Mouse (Mus musculus): ENCODE measurements around the gene Gm28038. TPM values are rescaled to one million over a fixed set of nuclear protein-coding genes. Genes with fewer than 3 reads are reported as not detected.

Gm28038 gene
- total RNA-seq (2021), result 1 to 10 TPM in 1 of 2 experiments, not detected in 1; 4.6 TPM

- no peak for DNase-seq
Observed at GRCm38 (mm10) chr2:30280743-30281142, at the start of gene Gm28038. Gene Gm28038, plus strand, starts transcription at chr2:30281043.

- no peak for DNase-seq
Observed at GRCm38 (mm10) chr2:30235593-30235992, 45.2 kb upstream of the Gm28038 start.

GRCm38 (mm10) chr2:30236426-30237198, 44.2 kb upstream of the Gm28038 start:
- no peak for DNase-seq

GRCm38 (mm10) chr2:30237199-30237880, 43.5 kb upstream of the Gm28038 start, which contains the start of gene Lrrc8a:
Gene Lrrc8a, plus strand, starts transcription at chr2:30237715.
- peak; percentile 100 for DNase-seq

- peak; percentile 82 for DNase-seq
Observed at GRCm38 (mm10) chr2:30237881-30238280, 43.0 kb upstream of the Gm28038 start.

GRCm38 (mm10) chr2:30238906-30239465, 41.9 kb upstream of the Gm28038 start:
- no peak for DNase-seq

- DNase-seq, result peak; percentile 82
Observed at GRCm38 (mm10) chr2:30239777-30240176, 41.1 kb upstream of the Gm28038 start.

GRCm38 (mm10) chr2:30240267-30240666, 40.6 kb upstream of the Gm28038 start, which contains the start of gene Gm28035:
Gene Gm28035, plus strand, starts transcription at chr2:30240567.
- DNase-seq, result no peak

GRCm38 (mm10) chr2:30242509-30242908, 38.3 kb upstream of the Gm28038 start:
- peak; percentile 72 for DNase-seq

GRCm38 (mm10) chr2:30243391-30243790, 37.5 kb upstream of the Gm28038 start:
- DNase-seq, result no peak

- no peak for DNase-seq
Observed at GRCm38 (mm10) chr2:30244595-30245178, 36.2 kb upstream of the Gm28038 start.

- no peak for DNase-seq
Observed at GRCm38 (mm10) chr2:30247036-30247435, 33.8 kb upstream of the Gm28038 start.

GRCm38 (mm10) chr2:30247681-30248080, 33.2 kb upstream of the Gm28038 start:
- DNase-seq, result no peak

GRCm38 (mm10) chr2:30249182-30249581, 31.7 kb upstream of the Gm28038 start:
- DNase-seq, result no peak

- DNase-seq, result no peak
Observed at GRCm38 (mm10) chr2:30250166-30251128, 30.4 kb upstream of the Gm28038 start.

- DNase-seq, result no peak
Observed at GRCm38 (mm10) chr2:30251417-30252104, 29.3 kb upstream of the Gm28038 start.

GRCm38 (mm10) chr2:30252521-30252920, 28.3 kb upstream of the Gm28038 start:
- no peak for DNase-seq

- DNase-seq, result no peak
Observed at GRCm38 (mm10) chr2:30253809-30254208, 27.0 kb upstream of the Gm28038 start.

- DNase-seq, result no peak
Observed at GRCm38 (mm10) chr2:30255631-30256395, 25.0 kb upstream of the Gm28038 start.

Data from heart, postnatal 4 days (tissue).